Mouse (Mus musculus) frontal cortex, postnatal 10 days (tissue): ENCODE data around the gene Bin2.
"Not testable (repeated sequence)": the region's sequence is repeated elsewhere in the genome, so short reads cannot be mapped to it uniquely, and the experiment has no call there.

Experiments used
- DNase-seq, 2 experiments: peaks; one replicate each; pipeline ENCODE4 v3.0.0; 2022; ENCODE audit warnings: low spot score in 2 of 2, mixed read lengths in 1 of 2

Bin2 gene

DNA sequence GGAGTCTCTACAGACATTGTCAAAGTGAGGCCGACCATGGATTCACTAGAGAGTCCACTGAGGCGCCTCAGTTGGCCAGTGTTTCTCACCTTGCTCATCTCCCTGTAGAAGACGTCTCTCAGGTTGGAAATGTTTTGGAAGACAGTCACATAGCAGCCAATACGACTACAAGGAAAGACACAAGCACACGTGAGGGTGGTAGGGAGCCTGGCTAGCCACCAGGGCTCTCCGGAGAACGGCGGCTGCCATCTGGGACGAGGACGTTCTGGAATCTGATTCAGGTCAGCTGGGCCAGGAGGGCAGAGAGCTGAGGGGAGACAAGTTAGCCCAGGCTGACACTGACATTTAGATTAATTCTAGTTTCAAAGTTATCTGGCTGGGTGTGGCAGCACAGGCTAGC is 19.2 kb downstream of the Bin2 start:
- no peak for DNase-seq

DNA sequence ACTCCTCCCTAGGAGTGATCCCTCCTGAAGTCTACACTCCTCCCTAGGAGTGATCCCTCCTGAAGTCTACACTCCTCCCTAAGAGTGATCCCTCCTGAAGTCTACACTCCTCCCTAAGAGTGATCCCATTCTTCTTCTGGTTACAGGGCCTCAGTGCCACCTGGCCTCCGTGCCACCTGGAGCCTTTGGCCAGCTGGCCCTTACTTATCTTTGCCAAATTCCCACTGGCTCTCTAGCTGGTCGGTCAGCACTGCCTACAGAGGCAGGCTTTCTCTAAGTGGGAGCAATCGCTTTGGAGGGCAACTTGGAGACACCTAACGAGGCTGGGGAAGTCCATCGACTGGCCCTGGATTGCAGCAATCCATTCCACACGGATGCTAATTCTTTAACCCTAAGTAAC is 23.2 kb downstream of the Bin2 start:
- no peak for DNase-seq

GRCm38 (mm10) chr15:100642451-100642850 is 26.9 kb downstream of the Bin2 start:
- DNase-seq: no peak

- no peak for DNase-seq
These were observed 28.0 kb downstream of the Bin2 start for GRCm38 (mm10) chr15:100641226-100641810.

DNA sequence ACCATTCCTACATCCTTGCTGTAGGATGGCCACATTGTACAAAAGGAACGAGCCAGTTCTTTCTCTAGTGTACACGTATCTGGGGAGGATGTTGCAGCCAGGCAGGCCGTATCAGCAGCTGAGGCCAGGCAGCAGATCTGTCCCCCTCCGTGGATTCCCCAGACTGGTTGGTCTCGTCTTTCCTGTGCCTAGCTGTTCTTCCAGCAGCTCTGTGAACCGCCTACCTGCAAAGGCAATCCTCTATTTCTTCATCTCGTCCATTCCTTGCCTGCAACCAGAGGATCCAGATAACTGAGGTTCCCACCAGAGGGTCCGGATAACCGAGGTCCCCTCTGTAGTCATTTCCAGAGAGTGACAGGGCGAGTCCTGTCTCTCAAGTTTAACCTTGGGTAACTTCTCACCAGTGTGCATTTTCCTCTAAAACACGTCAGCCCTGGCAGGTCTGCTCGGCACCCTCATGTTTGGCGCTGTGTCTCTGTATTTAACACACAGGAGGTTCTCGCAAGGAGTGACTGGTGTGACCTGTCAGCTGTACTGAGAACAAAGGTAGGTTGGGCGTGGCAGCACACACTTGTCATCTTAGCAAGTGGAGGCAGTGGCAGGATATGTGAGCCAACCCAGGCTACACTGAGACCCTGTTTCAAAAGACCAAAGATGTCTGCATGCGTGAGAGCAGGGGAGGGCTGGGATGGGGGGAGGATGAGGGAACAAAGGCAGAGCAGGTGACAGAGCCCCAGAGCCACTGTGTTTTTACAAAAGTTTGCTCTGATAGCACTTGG is 29.2 kb downstream of the Bin2 start:
- DNase-seq: no peak

DNA sequence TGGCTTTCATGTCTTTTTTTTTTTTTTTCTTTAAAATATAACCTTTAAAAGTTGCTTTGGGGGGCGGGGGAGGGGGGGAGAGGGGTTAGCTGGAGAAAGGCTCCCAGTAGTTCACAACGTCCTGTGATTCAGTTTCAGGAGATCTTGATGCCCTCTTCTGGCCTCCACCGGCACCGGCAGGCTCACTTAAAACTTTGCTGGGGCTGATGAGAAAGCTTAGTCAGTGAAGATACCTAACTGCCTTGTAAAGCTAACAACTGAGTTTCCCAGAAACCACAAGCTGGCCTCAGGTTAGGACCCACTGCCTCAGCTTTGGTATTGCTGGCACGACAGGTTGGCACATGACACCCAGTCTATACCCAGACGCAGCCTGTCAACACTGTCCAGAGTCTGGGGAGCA is 31.7 kb downstream of the Bin2 start:
- DNase-seq: no peak

GRCm38 (mm10) chr15:100636700-100637501 is 32.5 kb downstream of the Bin2 start, which contains the start of gene Smagp:
TSS of gene Smagp (minus strand) at chr15:100636940.
- DNase-seq: no peak

DNA sequence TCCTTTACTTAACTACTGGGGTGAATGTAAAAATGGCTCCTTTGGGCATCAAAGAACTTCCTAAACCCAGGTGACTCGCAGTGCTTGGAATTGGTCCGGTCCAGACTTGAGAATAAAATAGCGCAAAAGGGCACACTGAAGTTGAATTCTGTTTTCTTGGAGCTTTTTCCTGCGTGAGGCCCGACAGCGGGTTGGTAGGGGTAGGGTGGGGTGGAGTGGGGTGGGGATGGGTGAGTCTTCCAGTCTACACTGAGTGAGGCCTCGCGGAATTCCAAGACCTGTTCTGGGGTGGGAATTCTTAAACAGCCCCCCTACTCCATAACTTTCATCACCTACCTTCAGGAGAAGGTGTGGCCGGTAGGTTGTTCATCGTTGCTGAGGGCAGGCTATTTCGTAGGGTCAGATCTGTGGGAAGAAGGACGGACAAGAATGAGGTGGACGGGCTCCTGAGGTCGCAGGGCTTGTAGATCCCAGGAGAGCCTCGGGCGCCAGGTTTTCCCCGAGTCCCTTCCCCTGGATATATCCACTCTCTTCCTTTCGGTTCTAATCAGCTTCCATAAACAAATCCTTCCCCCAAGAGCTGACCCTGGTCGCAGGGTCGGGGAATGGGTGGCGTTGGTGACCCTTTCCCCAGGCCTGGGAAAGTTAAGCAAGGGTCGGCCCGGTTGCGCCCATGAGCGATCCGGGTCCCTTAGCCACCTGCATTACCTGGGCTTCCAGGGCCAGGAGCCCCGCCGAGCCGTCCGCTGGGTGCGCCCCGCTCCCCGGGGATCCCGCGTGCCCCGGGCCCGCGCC is 33.3 kb downstream of the Bin2 start:
- DNase-seq: no peak

- no peak for DNase-seq
These were observed 34.1 kb downstream of the Bin2 start for GRCm38 (mm10) chr15:100635239-100635638.

GRCm38 (mm10) chr15:100633341-100633740 is 36.0 kb downstream of the Bin2 start:
- DNase-seq: no peak

DNA sequence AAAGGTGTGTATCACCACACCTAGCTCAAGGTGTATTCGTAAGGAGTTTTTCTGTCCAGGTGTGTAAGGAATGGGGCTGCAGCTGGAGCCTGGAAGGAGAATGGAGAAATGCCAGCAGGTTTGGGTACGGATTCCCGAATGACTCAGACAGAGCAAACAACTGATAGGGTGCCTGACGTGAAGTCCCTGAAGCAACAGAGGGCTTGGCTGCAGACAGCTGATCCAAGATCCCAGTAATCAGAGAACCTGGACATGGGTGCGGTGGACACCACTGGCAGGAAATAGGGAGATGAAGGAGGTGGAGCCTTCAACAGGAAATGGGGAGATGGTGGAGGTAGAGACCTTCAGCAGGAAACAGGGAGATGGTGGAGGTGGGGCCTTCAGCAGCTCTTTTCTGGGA is 37.0 kb downstream of the Bin2 start:
- DNase-seq: no peak

DNA sequence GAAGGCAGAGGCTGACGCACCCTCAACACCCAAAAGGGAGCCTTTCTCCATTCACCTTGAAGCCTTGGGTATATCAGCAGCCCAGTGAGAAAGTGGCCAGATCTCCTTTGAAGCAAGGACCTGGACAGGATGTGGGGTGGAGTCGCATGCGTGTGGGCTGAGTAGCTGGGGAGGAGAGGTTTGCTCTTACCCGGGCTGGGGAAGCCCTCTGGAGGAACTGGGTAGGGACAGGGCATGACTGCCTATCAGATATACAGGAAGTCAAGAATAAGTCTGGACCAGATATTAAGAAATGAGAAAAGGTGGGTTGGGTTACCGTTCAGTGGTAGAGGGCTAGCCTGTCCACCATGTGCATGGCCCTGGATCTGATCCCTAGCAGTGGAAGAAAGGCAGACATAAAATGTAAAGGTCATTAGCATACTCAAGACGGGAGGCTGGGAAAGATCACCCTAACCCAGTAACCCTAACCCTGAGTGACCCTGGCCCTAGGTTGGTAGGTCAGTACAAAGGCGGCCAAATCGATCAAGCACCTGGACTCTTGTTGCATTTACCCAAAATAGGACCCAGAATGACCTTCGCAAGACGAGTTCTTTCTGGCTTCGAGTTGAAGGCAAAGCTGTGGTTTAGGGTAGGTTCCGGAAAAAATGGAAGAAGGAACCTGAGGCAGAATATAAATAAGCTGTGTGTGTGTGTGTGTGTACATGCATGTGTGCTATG is 37.7 kb downstream of the Bin2 start:
- no peak for DNase-seq

DNA sequence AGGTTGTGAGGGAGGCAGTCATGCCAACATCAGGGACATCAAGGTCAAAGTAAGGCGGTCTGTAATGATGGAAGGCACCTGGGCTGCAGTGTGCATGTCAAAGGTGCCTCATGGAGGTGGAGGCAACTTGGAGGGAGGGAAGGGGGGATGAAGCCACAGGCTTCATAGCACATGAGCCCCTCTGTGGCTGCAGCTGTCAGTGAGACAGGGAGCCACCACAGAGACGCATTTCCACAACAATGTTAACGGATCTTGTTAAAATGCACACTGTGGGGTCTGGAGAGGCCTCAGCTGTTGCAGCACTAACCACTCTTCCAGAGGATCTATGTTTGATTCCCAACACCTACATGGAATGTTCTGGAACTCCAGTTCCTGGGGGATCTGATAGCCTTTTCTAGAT is 39.2 kb downstream of the Bin2 start:
- no peak for DNase-seq

DNA sequence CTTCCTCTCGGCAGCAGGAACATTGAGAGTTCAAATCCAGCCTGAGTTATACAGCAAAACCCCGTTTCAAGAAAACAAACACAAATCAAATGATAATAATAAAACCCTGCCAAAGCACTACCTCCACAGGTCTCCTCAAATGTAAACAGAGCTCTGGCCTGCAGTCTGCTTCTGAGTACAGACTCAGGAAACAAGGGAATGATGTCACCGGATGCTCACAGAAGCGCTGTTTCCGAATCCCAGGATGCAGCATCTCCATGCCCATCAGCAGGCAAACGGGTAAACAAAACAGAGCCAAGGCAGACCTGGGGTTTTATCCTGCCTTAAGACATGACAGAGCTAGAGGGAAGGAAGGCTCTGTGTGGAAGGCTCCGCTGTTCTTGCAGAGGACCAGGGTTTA is 40.6 kb downstream of the Bin2 start:
- no peak for DNase-seq

- no peak for DNase-seq
These were observed 41.5 kb downstream of the Bin2 start for GRCm38 (mm10) chr15:100627774-100628370.

- no peak for DNase-seq
These were observed 42.1 kb downstream of the Bin2 start for GRCm38 (mm10) chr15:100627287-100627686.

DNA sequence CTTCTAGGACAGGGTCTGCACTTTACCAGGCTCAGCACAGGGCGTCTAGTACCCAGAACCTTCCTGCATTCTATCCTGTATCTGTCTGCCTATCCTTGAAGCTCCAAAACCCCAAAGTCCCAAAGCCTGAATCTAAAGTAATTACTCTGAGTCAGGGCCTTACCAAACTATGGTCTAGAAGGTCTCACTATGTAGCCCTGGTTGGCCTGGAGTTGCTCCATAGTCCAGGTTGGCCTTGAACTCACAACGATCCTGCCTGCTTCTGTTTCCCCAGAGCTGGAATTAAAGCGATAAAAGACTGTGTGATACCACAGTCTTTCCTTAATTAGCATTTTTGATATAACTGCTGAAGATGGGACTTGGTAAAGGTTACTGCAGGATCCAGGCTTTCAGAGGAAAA is 44.9 kb downstream of the Bin2 start:
- DNase-seq: no peak

DNA sequence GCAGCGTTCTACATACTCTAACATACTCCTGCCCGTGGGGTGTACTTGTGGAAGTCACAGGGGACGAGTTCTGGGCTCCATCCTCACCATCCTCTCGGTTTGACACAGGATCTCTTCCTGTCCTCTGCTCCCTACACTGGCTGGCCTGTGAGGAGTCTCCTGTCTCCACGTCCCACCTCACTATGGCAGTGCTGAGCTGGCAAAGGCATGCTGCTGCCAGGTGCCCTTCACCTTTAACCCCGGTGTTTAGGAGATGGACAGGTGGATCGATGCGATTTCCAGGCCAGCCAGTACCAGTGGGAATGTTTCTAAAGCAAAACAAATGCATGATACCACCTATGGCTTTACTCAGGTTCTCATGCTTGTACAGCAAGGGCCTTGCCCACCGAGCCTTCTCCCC is 45.6 kb downstream of the Bin2 start:
- no peak for DNase-seq

- peak in 1 of 2 experiments; percentile 50 for DNase-seq
These were observed 47.2 kb downstream of the Bin2 start for GRCm38 (mm10) chr15:100622164-100622563.

DNA sequence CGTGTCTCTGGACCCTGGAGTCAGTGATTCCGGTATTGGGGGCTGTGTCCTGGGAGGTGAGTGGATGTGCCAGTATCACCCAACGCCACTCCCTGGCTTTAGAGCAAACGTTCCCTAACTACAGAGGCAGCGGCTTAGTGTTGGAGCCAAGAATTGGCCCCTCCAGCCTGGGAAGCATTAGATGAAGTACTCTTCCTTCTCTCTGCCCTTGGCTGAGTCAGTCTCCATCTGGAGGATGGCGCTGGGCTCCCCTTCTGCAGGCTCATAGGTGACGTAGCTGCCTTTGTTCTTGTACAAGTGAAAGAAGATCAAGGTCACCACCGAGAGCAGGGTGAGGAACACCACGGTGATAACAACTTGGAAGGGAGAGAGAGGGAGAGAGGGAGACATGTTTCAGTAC is 47.7 kb downstream of the Bin2 start:
- DNase-seq: not testable (repeated sequence)

- DNase-seq: no peak
These were observed 50.2 kb downstream of the Bin2 start for GRCm38 (mm10) chr15:100619200-100619599.
